Mouse (Mus musculus) heart, embryonic 15.5 days (tissue): ENCODE results near the gene Tph1. TPM values are rescaled to one million over a fixed set of nuclear protein-coding genes. Genes with fewer than 3 reads are reported as not detected.
A peak's percentile ranks its signal among the peaks of the same experiment; 100 is the strongest.

Experiments
- ATAC-seq: fragments of 200-750 bp; cut with Nextera tagmentation; replicated peaks from 2 replicates; pipeline ENCODE4 v1.8.0; 2017; ENCODE audit warnings: low read depth, moderate TSS enrichment; ENCODE audit not compliant: insufficient number of reproducible peaks, insufficient read depth, low FRiP score
- H3K27ac ChIP-seq: fragments of 300-500 bp; sonication (generic); 2 replicates; pipeline ENCODE4 v1.5.1; 2015; ENCODE audit warnings: mild to moderate bottlenecking, inconsistent platforms
- H3K27me3 ChIP-seq: fragments of 300-500 bp; sonication (generic); 2 replicates; pipeline ENCODE4 v1.6.1; 2015; ENCODE audit warnings: inconsistent platforms
- H3K36me3 ChIP-seq: fragments of 300-500 bp; sonication (generic); 2 replicates; pipeline ENCODE4 v1.6.1; 2015; ENCODE audit warnings: mild to moderate bottlenecking, inconsistent platforms
- H3K4me1 ChIP-seq: fragments of 300-500 bp; sonication (generic); replicated peaks from 2 replicates; pipeline ENCODE4 v1.6.1; 2015; ENCODE audit warnings: inconsistent platforms
- H3K4me2 ChIP-seq: fragments of 300-500 bp; sonication (generic); 2 replicates; pipeline ENCODE4 v1.6.1; 2015; ENCODE audit warnings: inconsistent platforms, mild to moderate bottlenecking, moderate library complexity
- H3K4me3 ChIP-seq: fragments of 300-500 bp; sonication (generic); 2 replicates; pipeline ENCODE4 v1.5.1; 2015; ENCODE audit warnings: mild to moderate bottlenecking, inconsistent platforms
- H3K9ac ChIP-seq: fragments of 300-500 bp; sonication (generic); 2 replicates; pipeline ENCODE4 v1.6.1; 2015; ENCODE audit warnings: mild to moderate bottlenecking, inconsistent platforms
- H3K9me3 ChIP-seq: fragments of 300-500 bp; sonication (generic); replicated peaks from 2 replicates; pipeline ENCODE4 v1.6.1; 2016; ENCODE audit warnings: inconsistent platforms
- WGBS: fragments of 180-500 bp; shearing (Covaris S2); methylation state at CpG from one replicate; pipeline ENCODE4 v1.1.7; 2015; ENCODE audit warnings: mixed read lengths; 5-methylcytosine and 5-hydroxymethylcytosine counted together
- polyA plus RNA-seq: library from polyadenylated mRNA; unstranded; fragments of >200 nt; fragmentation: Nextera tagmentation; extraction: Ambion mirVana; gene quantifications from 2 replicates; pipeline ENCODE4 v1.2.1, GENCODE M21; 2015

Gene Tph1
- polyA plus RNA-seq, 1 experiment from 2014 or later = 0.23 TPM

DNA sequence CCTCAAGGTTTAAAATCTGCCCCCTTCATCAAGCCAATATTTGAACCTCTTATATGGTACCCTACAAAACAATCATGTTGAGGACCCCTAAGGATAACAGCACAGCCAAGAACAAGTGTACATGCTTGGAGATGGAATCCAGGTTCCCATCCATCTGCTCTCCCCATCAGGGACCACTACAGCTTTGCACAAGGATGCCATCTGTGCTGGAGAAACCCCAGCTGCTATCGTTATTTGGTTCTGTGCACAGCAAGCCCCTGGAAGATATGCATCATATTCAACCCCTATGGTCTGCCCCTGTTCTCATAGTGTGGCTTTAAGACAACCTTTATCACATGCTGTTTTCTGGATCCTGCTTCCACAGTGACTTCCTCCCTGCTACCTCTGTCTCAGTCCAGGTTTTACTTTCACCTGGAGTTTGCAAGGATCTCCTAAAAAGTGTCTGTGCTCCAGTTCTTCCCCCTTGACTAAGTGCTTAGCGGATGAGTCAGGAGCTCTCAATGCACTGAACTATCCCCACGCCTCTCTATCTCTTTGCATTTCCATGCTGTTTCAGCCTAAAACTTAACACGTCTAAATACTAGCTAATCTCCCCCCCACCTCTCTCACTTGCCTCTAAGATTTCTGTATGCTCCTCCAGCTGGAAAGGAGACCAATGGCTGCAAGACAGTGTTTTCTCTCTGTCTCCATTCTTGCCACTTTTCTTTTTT is 23.8 kb downstream of the Tph1 start:
- no peak overlapping the region for H3K9ac ChIP-seq
- no peaks in the 10 kb centered on the region for H3K4me1 ChIP-seq
- H3K27ac ChIP-seq = no peak overlapping the region
- no peak overlapping the region for H3K4me2 ChIP-seq
- no peak for ATAC-seq
- WGBS = 64% methylated on average over 4 of the region's 4 CpGs
- peaks cover 10% of the 10 kb centered on the region for H3K27me3 ChIP-seq
- no peaks in the 10 kb centered on the region for H3K36me3 ChIP-seq
- no peak overlapping the region for H3K4me3 ChIP-seq
- H3K9me3 ChIP-seq = no peaks in the 10 kb centered on the region

DNA sequence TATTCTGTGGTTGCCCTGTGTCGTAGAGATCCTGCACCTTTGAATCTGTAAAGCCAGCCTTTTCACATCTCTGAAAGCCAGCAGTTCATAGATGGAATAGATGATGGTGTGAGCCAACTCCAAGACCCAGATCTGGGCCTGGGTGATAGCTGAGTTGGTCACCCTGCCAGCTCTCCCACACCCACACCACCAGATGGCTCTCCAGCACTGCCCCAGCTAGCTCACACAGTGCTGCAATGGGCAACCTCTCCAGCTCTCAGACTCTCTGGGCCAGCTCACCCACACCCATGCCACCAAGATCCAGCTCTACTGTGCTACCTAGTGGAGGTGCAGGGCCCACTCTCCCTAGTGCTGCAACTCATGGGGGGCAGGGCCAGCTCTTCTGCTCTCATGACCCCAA is 29.2 kb downstream of the Tph1 start:
- 81% methylated on average over 1 of the region's 1 CpGs for WGBS
- Histone ChIP-seq H3K27ac (no peak overlapping the region), H3K36me3 (no peaks in the 10 kb centered on the region), H3K4me1 (peaks cover 14% of the 10 kb centered on the region), H3K4me2 (no peak overlapping the region), H3K9me3 (no peaks in the 10 kb centered on the region), H3K4me3 (no peak overlapping the region), H3K9ac (no peak overlapping the region), H3K27me3 (peaks cover 15% of the 10 kb centered on the region)
- no peak for ATAC-seq

DNA sequence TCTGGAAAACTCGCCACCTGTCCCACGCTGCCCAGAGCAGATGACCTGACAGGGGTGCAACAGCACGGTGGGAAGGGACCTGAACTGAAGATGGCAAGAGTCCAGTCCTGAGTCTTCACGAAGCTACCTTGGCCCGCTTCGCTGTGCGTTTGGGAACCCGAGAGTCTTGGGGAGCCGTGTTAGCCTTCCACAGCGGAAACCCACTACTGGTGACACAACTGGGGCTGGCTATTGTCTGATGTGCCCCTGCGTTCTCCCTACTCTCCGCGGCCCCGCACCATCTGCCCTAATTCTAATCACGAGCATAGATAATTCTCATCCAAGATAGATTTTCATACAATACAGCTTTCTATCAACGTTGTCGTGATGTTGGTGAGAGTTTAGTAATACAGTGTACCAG is 32.3 kb downstream of the Tph1 start:
- H3K27ac ChIP-seq = no peak overlapping the region
- H3K4me1 ChIP-seq = peaks cover 14% of the 10 kb centered on the region
- H3K4me2 ChIP-seq = peak overlapping the region; percentile 95
- peaks cover 5% of the 10 kb centered on the region; the same call in 1 of the 2 replicates for H3K27me3 ChIP-seq
- peak overlapping the region; percentile 79 for H3K9ac ChIP-seq
- H3K9me3 ChIP-seq = no peaks in the 10 kb centered on the region
- 19% methylated on average over 17 of the region's 17 CpGs for WGBS
- no peak for ATAC-seq
- H3K36me3 ChIP-seq = no peaks in the 10 kb centered on the region
- H3K4me3 ChIP-seq = peak overlapping the region; percentile 75

DNA sequence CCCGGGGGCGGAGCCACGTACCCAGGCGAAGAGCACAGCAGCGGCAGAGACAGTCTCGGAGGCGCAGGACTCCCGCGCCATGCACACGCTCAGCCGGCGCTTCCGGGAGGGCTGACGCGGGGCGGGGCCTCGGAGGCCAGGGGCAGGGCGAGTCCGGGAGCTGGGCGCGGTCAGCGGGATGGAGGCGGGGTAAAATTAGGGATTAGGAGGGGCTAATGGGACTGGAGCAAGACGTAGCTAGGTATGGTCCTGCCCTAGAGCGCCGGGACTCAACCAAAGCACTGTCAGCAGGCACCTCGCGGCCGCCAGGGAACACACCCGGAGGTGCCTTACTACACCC is 32.7 kb downstream of the Tph1 start, which contains the start of gene Sergef:
TSS of gene Sergef (minus strand) at position 116 of the 340 bp plus-strand sequence.
- peaks cover 14% of the 10 kb centered on the region for H3K4me1 ChIP-seq
- 0 out of 2 replicates have a peak, but pooled peaks cover 5% of the 10 kb centered on the region for H3K27me3 ChIP-seq
- under 1% methylated on average over 30 of the region's 30 CpGs for WGBS
- H3K4me2 ChIP-seq = peak within 1 kb of the TSS; percentile 95
- H3K36me3 ChIP-seq = no peaks in the 10 kb centered on the region
- H3K27ac ChIP-seq = peak within 1 kb of the TSS; percentile 54
- H3K9me3 ChIP-seq = no peaks in the 10 kb centered on the region
- peak within 1 kb of the TSS; percentile 75 for H3K4me3 ChIP-seq
- peak; percentile 91 for ATAC-seq
- H3K9ac ChIP-seq = peak within 1 kb of the TSS; percentile 79

DNA sequence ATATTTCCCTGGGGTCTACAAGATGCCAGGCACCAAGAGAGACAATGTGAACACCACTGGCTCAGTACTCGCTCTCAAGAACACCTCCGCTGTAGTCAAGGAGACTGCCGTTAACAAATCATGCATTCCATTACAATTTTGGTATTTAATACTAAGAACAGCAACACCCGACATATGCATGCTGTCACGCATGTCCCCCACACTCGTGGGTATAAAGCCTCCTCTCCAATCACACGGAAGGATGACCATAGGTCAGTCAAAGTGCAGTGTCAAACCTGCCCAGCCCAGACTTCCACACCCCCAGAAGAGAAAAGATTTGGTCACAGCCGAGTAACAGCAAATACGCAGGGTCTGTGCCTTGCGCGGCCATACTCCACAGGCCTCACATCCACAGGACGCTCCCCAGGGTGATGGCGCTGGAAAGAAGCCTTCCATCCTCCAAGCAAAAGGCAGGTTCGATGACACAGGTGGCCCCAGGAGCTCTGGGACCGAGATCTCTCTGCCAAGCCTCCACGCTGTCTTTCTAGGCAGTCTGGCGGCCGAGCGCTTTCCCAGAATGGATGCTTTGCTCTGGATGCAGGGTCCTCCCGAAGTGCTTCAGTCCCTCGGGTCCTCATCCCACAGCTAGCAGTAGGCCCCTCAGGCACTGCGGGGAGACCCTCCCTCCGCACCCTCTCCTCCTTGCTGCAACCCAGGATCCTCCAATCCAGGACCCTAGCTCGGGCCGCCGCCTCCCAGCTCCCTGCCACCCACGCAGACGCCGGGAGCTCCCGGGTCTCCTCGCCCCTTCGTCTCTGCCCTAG is 33.2 kb downstream of the Tph1 start:
- H3K9me3 ChIP-seq = no peaks in the 10 kb centered on the region

DNA sequence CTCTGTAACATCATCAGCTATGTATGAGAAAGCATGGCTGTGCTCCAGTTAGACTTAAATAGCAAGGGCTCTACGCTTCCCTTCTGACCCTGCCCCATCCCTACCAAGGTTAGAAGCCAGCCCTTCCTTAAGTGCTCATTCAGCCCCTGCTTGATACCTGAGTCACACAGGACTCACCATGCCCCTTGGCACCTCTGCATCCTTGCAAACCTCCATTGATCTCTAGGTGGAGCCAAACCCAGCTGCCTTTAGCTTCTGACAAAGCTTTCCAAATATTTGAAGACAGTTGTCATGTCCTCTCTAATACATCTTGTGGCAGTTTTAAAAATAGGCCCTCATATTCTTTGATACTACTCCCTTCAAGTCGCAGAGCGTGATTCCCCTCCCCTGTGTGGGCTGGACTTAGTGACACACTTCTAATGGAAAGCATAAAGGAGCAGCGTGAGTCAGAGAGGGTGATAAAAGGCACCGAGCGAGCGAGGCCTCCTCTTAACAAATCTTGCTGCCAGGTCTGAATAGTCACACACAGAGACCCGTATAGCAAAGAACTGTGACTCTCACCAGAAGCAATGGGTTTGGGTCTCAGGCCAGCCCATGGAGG is 43.9 kb downstream of the Tph1 start:
- no peaks in the 10 kb centered on the region for H3K9me3 ChIP-seq
- no peak overlapping the region for H3K4me2 ChIP-seq
- 41% methylated on average over 8 of the region's 8 CpGs for WGBS
- peak; percentile 50; the same call in 1 of the 2 replicates for ATAC-seq
- peaks cover 11% of the 10 kb centered on the region for H3K4me1 ChIP-seq
- 0 out of 2 replicates have a peak overlapping the region, but pooled peaks have one; percentile 33 for H3K27ac ChIP-seq
- no peak overlapping the region for H3K9ac ChIP-seq
- no peak overlapping the region for H3K4me3 ChIP-seq
- no peaks in the 10 kb centered on the region for H3K27me3 ChIP-seq
- H3K36me3 ChIP-seq = no peaks in the 10 kb centered on the region

More for the DNA sequence above, 33.2 kb downstream of the Tph1 start:
- peak overlapping the region; percentile 75 for H3K4me3 ChIP-seq
- H3K27ac ChIP-seq = peak overlapping the region; percentile 54
- WGBS = 10% methylated on average over 32 of the region's 32 CpGs
- H3K36me3 ChIP-seq = no peaks in the 10 kb centered on the region
- ATAC-seq = 0 out of 2 replicates have a peak, but pooled peaks have one; percentile 8
- H3K9ac ChIP-seq = peak overlapping the region; percentile 79
- peak overlapping the region; percentile 95 for H3K4me2 ChIP-seq
- 0 out of 2 replicates have a peak, but pooled peaks cover 5% of the 10 kb centered on the region for H3K27me3 ChIP-seq
- H3K4me1 ChIP-seq = peaks cover 14% of the 10 kb centered on the region

DNA sequence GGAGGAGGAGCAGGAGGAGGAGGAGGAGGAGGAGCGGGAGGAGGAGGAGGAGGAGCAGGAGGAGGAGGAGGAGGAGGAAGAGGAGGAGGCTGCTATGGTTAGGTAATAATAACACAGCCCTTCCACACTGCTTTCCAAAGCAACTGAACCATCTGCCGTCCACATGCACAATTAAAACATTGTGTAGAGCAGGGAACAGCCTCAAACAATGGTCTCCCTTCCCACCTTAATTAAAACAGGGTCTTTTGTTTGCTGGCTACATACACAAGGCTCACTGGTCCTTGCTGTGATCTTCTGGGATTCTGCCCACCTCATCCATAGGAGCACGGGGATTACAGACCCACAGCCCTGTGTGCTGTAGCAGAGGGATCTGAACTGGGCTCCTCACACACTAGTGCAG is 48.4 kb downstream of the Tph1 start:
- ATAC-seq = no peak
- 86% methylated on average over 2 of the region's 3 CpGs for WGBS
- no peak overlapping the region for H3K4me2 ChIP-seq
- no peaks in the 10 kb centered on the region for H3K27me3 ChIP-seq
- H3K9ac ChIP-seq = no peak overlapping the region
- peaks cover 9% of the 10 kb centered on the region for H3K4me1 ChIP-seq
- H3K36me3 ChIP-seq = no peaks in the 10 kb centered on the region
- no peaks in the 10 kb centered on the region for H3K9me3 ChIP-seq
- H3K4me3 ChIP-seq = no peak overlapping the region
- no peak overlapping the region for H3K27ac ChIP-seq

DNA sequence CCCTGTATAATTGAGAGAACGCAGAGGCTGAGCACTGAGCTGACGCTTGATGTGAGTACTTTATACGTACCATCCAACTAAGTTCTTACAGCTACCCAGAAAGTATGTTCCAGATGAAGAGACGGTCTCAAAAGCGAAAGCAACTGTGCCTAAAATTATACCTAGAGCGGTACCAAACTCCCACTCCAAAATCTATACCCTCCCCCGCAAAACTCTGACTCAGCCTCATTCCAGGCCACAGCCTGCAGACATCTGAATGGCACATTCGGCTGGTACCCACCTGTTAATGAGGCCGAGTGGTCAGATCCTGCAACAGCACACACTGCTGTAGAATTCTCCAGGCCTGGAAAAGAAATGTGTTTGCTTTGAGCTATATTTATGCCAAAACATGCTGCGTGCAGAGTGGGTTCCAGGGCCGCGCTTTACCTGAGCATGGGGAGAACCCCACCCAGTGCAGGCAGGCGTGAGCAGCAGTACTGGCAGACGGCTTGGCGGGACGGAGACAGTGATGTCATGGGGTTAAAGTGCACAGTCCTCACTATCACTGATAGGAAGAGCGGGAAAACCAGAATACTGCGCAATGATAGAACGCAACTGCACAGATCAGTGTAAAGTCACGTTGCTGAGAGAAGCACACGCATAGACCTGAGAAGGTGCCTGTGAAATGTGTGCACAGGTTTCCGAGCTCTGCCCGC is 53.8 kb downstream of the Tph1 start:
- peaks cover 6% of the 10 kb centered on the region for H3K4me1 ChIP-seq
- H3K36me3 ChIP-seq = no peaks in the 10 kb centered on the region
- H3K9ac ChIP-seq = no peak overlapping the region
- H3K4me3 ChIP-seq = no peak overlapping the region
- no peak overlapping the region for H3K4me2 ChIP-seq
- no peak overlapping the region for H3K27ac ChIP-seq
- no peaks in the 10 kb centered on the region for H3K9me3 ChIP-seq
- ATAC-seq = no peak
- WGBS = 84% methylated on average over 23 of the region's 23 CpGs
- H3K27me3 ChIP-seq = no peaks in the 10 kb centered on the region

DNA sequence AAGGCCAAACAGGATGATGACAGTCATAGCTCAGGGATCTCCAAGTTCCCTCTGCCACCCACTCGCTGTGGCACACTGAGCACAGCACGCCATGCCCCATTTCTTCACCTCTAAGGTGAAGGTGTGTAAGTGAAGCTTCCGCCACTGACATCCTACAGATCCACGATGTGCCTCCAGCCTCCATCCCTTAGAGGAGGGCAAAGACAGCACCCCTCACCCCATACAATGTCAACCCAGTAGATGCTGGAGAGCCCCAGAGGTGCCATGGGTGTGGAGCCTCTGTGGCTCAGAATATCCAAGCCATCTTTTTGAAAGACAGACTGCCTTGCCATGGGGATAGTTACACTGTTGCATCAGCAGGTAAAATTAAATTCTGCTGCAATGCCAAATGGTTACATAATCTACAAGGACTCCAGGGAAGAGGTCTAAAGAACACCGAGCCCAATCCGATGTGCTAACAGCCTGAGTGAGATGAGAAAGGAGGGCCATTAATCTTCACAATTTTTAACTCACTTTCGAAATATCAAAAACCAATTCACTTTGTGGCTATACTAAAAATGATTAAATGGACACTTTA is 55.8 kb downstream of the Tph1 start:
- Histone ChIP-seq H3K4me1 (peaks cover 25% of the 10 kb centered on the region), H3K27ac (no peak overlapping the region), H3K4me3 (no peak overlapping the region), H3K36me3 (no peaks in the 10 kb centered on the region), H3K9me3 (no peaks in the 10 kb centered on the region), H3K27me3 (no peaks in the 10 kb centered on the region), H3K4me2 (no peak overlapping the region), H3K9ac (no peak overlapping the region)
- no peak for ATAC-seq
- 90% methylated on average over 7 of the region's 7 CpGs for WGBS

DNA sequence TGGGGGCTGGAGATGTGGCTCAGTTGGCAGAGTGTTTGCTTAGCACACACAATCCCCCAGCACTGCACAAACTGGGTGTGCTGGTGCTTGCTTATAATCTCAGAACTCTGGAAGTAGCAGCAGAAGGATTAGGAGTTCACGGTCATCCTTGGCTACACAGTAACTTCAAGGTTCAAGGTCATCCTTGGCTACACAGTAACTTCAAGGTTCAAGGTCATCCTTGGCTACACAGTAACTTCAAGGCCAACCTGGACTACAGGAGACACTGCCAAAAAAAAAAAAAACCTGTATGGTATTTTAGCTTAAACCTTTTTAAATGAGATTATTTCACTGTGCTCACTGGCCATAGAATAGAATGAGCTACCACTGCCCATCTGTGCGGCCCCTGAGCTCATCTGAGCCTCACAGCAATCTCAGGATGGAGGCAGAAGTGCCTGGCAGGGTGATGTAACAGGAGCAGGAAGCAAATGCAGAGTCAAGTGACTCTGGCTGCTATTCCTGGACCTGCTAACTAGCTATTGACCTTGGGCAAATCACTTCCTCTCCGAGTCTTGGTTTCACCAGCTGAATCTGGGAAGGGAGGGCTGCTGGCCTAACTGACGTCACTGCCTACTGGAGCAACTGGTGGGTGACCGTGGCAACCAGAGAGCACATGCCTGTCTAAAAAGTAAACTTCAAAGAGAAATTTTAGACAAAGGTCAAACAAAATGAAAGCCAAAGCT is 56.9 kb downstream of the Tph1 start:
- Histone ChIP-seq H3K4me1 (peaks cover 28% of the 10 kb centered on the region), H3K36me3 (no peaks in the 10 kb centered on the region), H3K27me3 (no peaks in the 10 kb centered on the region), H3K9me3 (no peaks in the 10 kb centered on the region), H3K9ac (no peak overlapping the region), H3K27ac (peak overlapping the region; percentile 64), H3K4me2 (no peak overlapping the region), H3K4me3 (no peak overlapping the region)
- no peak for ATAC-seq
- WGBS = 42% methylated on average over 5 of the region's 5 CpGs
